Mouse (Mus musculus): Measurements from ENCODE around the gene Rabgap1l.
A peak's percentile ranks its signal among the peaks of the same experiment; 100 is the strongest.

Rabgap1l gene

GRCm38 (mm10) chr1:160594066-160594465, 198.9 kb downstream of the Rabgap1l start:
- DNase-seq = no peak

- DNase-seq = no peak
Observed at GRCm38 (mm10) chr1:160588911-160589590, 204.0 kb downstream of the Rabgap1l start.

GRCm38 (mm10) chr1:160579309-160580233, 213.4 kb downstream of the Rabgap1l start:
- DNase-seq = no peak

GRCm38 (mm10) chr1:160576124-160576523, 216.9 kb downstream of the Rabgap1l start:
- DNase-seq = no peak

GRCm38 (mm10) chr1:160574039-160574438, 219.0 kb downstream of the Rabgap1l start:
- no peak for DNase-seq

- DNase-seq = no peak
Observed at GRCm38 (mm10) chr1:160566458-160566857, 226.6 kb downstream of the Rabgap1l start.

GRCm38 (mm10) chr1:160561381-160561780, 231.6 kb downstream of the Rabgap1l start:
- peak; percentile 13 to 56 for DNase-seq

GRCm38 (mm10) chr1:160550636-160551035, 242.4 kb downstream of the Rabgap1l start:
- no peak for DNase-seq

- DNase-seq = no peak
Observed at GRCm38 (mm10) chr1:160547934-160548876, 244.8 kb downstream of the Rabgap1l start.

GRCm38 (mm10) chr1:160535649-160536048, 257.4 kb downstream of the Rabgap1l start:
- peak; percentile 24 to 34 for DNase-seq

GRCm38 (mm10) chr1:160534571-160535335, 258.3 kb downstream of the Rabgap1l start:
- peak; percentile 78 to 82 for DNase-seq

- peak in 1 of 2 experiments; percentile 10 for DNase-seq
Observed at GRCm38 (mm10) chr1:160533209-160533820, 259.7 kb downstream of the Rabgap1l start.

- DNase-seq = peak; percentile 97
Observed at GRCm38 (mm10) chr1:160531402-160531801, 261.6 kb downstream of the Rabgap1l start.

- DNase-seq = no peak
Observed at GRCm38 (mm10) chr1:160521918-160522317, 271.1 kb downstream of the Rabgap1l start.

GRCm38 (mm10) chr1:160520665-160521064, 272.3 kb downstream of the Rabgap1l start:
- no peak for DNase-seq

- DNase-seq = no peak
Observed at GRCm38 (mm10) chr1:160519896-160520465, 273.0 kb downstream of the Rabgap1l start.

GRCm38 (mm10) chr1:160518552-160518951, 274.5 kb downstream of the Rabgap1l start:
- no peak for DNase-seq

- DNase-seq = no peak
Observed at GRCm38 (mm10) chr1:160507766-160508165, 285.2 kb downstream of the Rabgap1l start.

- no peak for DNase-seq
Observed at GRCm38 (mm10) chr1:160496906-160497577, 296.0 kb downstream of the Rabgap1l start.

GRCm38 (mm10) chr1:160485731-160486130, 307.3 kb downstream of the Rabgap1l start:
- no peak for DNase-seq
